Mouse (Mus musculus): ENCODE measurements around the gene Dnaic1. TPM values are rescaled to one million over a fixed set of nuclear protein-coding genes. Genes with fewer than 3 reads are reported as not detected.

Dnaic1 gene
- total RNA-seq, 2 experiments from 2014 or later = 7.2 to 13.3 TPM

- DNase-seq (ENCODE audit: low spot score in 2 of 2) = peak; percentile 44 to 62
Observed at GRCm38 (mm10) chr4:41568682-41569410, 729 bp upstream of the Dnaic1 start.

GRCm38 (mm10) chr4:41571490-41571889 lies 1.9 kb downstream of the Dnaic1 start:
- DNase-seq (ENCODE audit: low spot score in 2 of 2) = no peak

- DNase-seq (ENCODE audit: low spot score in 2 of 2) = peak in 1 of 2 experiments; percentile 28
Observed at GRCm38 (mm10) chr4:41573492-41573891, 3.9 kb downstream of the Dnaic1 start.

- no peak for DNase-seq (ENCODE audit: low spot score in 2 of 2)
Observed at GRCm38 (mm10) chr4:41575914-41576313, 6.3 kb downstream of the Dnaic1 start.

- no peak for DNase-seq (ENCODE audit: low spot score in 2 of 2)
Observed at GRCm38 (mm10) chr4:41583353-41583752, 13.8 kb downstream of the Dnaic1 start.

- DNase-seq (ENCODE audit: low spot score in 2 of 2) = no peak
Observed at GRCm38 (mm10) chr4:41602818-41603217, 33.2 kb downstream of the Dnaic1 start.

GRCm38 (mm10) chr4:41604476-41605396 lies 35.2 kb downstream of the Dnaic1 start:
- DNase-seq (ENCODE audit: low spot score in 2 of 2) = no peak

GRCm38 (mm10) chr4:41606784-41607183 lies 37.2 kb downstream of the Dnaic1 start:
- DNase-seq (ENCODE audit: low spot score in 2 of 2) = no peak

GRCm38 (mm10) chr4:41609681-41610593 lies 40.4 kb downstream of the Dnaic1 start:
- DNase-seq (ENCODE audit: low spot score in 2 of 2) = no peak

- no peak for DNase-seq (ENCODE audit: low spot score in 2 of 2)
Observed at GRCm38 (mm10) chr4:41610594-41610980, 41.0 kb downstream of the Dnaic1 start.

GRCm38 (mm10) chr4:41612166-41612565 lies 42.6 kb downstream of the Dnaic1 start:
- no peak for DNase-seq (ENCODE audit: low spot score in 2 of 2)

GRCm38 (mm10) chr4:41614156-41614555 lies 44.6 kb downstream of the Dnaic1 start:
- DNase-seq (ENCODE audit: low spot score in 2 of 2) = peak; percentile 85 to 89

- peak; percentile 82 to 91 for DNase-seq (ENCODE audit: low spot score in 2 of 2)
Observed at GRCm38 (mm10) chr4:41615661-41616599, 46.4 kb downstream of the Dnaic1 start.

- peak in 1 of 2 experiments; percentile 61 for DNase-seq (ENCODE audit: low spot score in 2 of 2)
Observed at GRCm38 (mm10) chr4:41618916-41619746, 49.6 kb downstream of the Dnaic1 start.

GRCm38 (mm10) chr4:41622071-41622470 lies 52.5 kb downstream of the Dnaic1 start:
- no peak for DNase-seq (ENCODE audit: low spot score in 2 of 2)

- DNase-seq (ENCODE audit: low spot score in 2 of 2) = no peak
Observed at GRCm38 (mm10) chr4:41628202-41628927, 58.8 kb downstream of the Dnaic1 start.

GRCm38 (mm10) chr4:41630196-41630595 lies 60.6 kb downstream of the Dnaic1 start:
- no peak for DNase-seq (ENCODE audit: low spot score in 2 of 2)

- DNase-seq (ENCODE audit: low spot score in 2 of 2) = peak in 1 of 2 experiments; percentile 62
Observed at GRCm38 (mm10) chr4:41631390-41631789, 61.8 kb downstream of the Dnaic1 start.
